Mouse (Mus musculus) megakaryocyte, embryonic 14.5 days (primary cell): ENCODE measurements around the gene Cyp2t4. TPM values are rescaled to one million over a fixed set of nuclear protein-coding genes. Genes with fewer than 3 reads are reported as not detected.

Experiments
- H3K27me3 ChIP-seq: replicated peaks from 2 replicates; pipeline ENCODE3; 2012; ENCODE audit warnings: inconsistent platforms
- H3K36me3 ChIP-seq: replicated peaks from 2 replicates; pipeline ENCODE3; 2012; ENCODE audit warnings: low read length, inconsistent platforms, mixed read lengths
- H3K4me1 ChIP-seq: 2 replicates; pipeline ENCODE4 v1.6.1; 2012; ENCODE audit warnings: inconsistent platforms
- H3K4me3 ChIP-seq: replicated peaks from 2 replicates; pipeline ENCODE3; 2012; ENCODE audit warnings: moderate library complexity, mild to moderate bottlenecking, inconsistent platforms
- H3K9me3 ChIP-seq: 2 replicates; pipeline ENCODE4 v1.6.1; 2012; ENCODE audit warnings: inconsistent platforms
- FLI1 ChIP-seq: IDR thresholded peaks from 2 replicates; pipeline ENCODE4 v1.6.1; 2012; ENCODE audit warnings: low read length, inconsistent platforms, mixed read lengths
- GATA1 ChIP-seq: IDR thresholded peaks from 3 replicates; pipeline ENCODE4 v1.6.1; 2012; ENCODE audit warnings: mixed read lengths, low read length, inconsistent platforms, borderline replicate concordance
- polyA plus RNA-seq: library from polyadenylated mRNA; stranded (reverse); fragments of >175 nt; gene quantifications from 2 replicates; pipeline ENCODE4 v1.2.3, GENCODE M21; 2012; ENCODE audit warnings: low replicate concordance; ENCODE audit not compliant: insufficient read depth

Cyp2t4 gene
- polyA plus RNA-seq, 1 experiment: not detected

- Histone ChIP-seq H3K27me3 (no peaks in the 10 kb centered on the region), H3K4me3 (peak within 1 kb of the TSS; percentile 97), H3K4me1 (peaks cover 68% of the 10 kb centered on the region), H3K36me3 (peaks cover 75% of the 10 kb centered on the region), H3K9me3 (no peaks in the 10 kb centered on the region)
- TF ChIP-seq FLI1: no peak
- no peak for TF ChIP-seq GATA1
Observed at GRCm38 (mm10) chr7:27166614-27167474, 13.3 kb downstream of the Cyp2t4 start, which contains the start of gene Egln2. Gene Egln2 (minus strand): TSS chr7:27166802.

GRCm38 (mm10) chr7:27167475-27168094 lies 14.1 kb downstream of the Cyp2t4 start:
- TF ChIP-seq GATA1: no peak
- no peak for TF ChIP-seq FLI1
- peaks cover 65% of the 10 kb centered on the region for H3K4me1 ChIP-seq

GRCm38 (mm10) chr7:27168371-27168770 lies 14.9 kb downstream of the Cyp2t4 start:
- peaks cover 63% of the 10 kb centered on the region for H3K4me1 ChIP-seq
- TF ChIP-seq FLI1 (no peak), GATA1 (no peak)

More at GRCm38 (mm10) chr7:27167475-27168094, 14.1 kb downstream of the Cyp2t4 start:
- Histone ChIP-seq H3K27me3 (no peaks in the 10 kb centered on the region), H3K36me3 (peaks cover 75% of the 10 kb centered on the region), H3K9me3 (no peaks in the 10 kb centered on the region), H3K4me3 (peak overlapping the region; percentile 97)

GRCm38 (mm10) chr7:27170981-27171380 lies 17.5 kb downstream of the Cyp2t4 start:
- no peak for TF ChIP-seq GATA1
- TF ChIP-seq FLI1: no peak
- Histone ChIP-seq H3K27me3 (no peaks in the 10 kb centered on the region), H3K9me3 (no peaks in the 10 kb centered on the region), H3K4me1 (peaks cover 62% of the 10 kb centered on the region), H3K36me3 (peaks cover 79% of the 10 kb centered on the region), H3K4me3 (no peak overlapping the region)

More at GRCm38 (mm10) chr7:27168371-27168770, 14.9 kb downstream of the Cyp2t4 start:
- Histone ChIP-seq H3K36me3 (peaks cover 75% of the 10 kb centered on the region), H3K27me3 (no peaks in the 10 kb centered on the region), H3K4me3 (no peak overlapping the region), H3K9me3 (no peaks in the 10 kb centered on the region)

GRCm38 (mm10) chr7:27174496-27174895 lies 21.0 kb downstream of the Cyp2t4 start:
- Histone ChIP-seq H3K36me3 (peaks cover 66% of the 10 kb centered on the region), H3K27me3 (no peaks in the 10 kb centered on the region), H3K9me3 (no peaks in the 10 kb centered on the region), H3K4me1 (peaks cover 69% of the 10 kb centered on the region), H3K4me3 (no peak overlapping the region)
- no peak for TF ChIP-seq FLI1
- no peak for TF ChIP-seq GATA1

GRCm38 (mm10) chr7:27174896-27175295 lies 21.4 kb downstream of the Cyp2t4 start:
- Histone ChIP-seq H3K9me3 (no peaks in the 10 kb centered on the region), H3K36me3 (peaks cover 62% of the 10 kb centered on the region), H3K4me3 (no peak overlapping the region), H3K27me3 (no peaks in the 10 kb centered on the region), H3K4me1 (peaks cover 73% of the 10 kb centered on the region)
- TF ChIP-seq FLI1 (no peak), GATA1 (no peak)

GRCm38 (mm10) chr7:27177942-27178323 lies 24.4 kb downstream of the Cyp2t4 start:
- Histone ChIP-seq H3K36me3 (peaks cover 32% of the 10 kb centered on the region), H3K4me1 (peaks cover 66% of the 10 kb centered on the region), H3K4me3 (peak overlapping the region; percentile 96), H3K27me3 (no peaks in the 10 kb centered on the region), H3K9me3 (no peaks in the 10 kb centered on the region)
- TF ChIP-seq GATA1 (no peak), FLI1 (no peak)

GRCm38 (mm10) chr7:27178324-27179216 lies 25.1 kb downstream of the Cyp2t4 start, which contains the start of gene Rab4b:
Gene Rab4b (minus strand): TSS chr7:27178896.
- Histone ChIP-seq H3K27me3 (no peaks in the 10 kb centered on the region), H3K4me3 (peak within 1 kb of the TSS; percentile 96), H3K9me3 (no peaks in the 10 kb centered on the region), H3K4me1 (peaks cover 64% of the 10 kb centered on the region), H3K36me3 (peaks cover 32% of the 10 kb centered on the region)
- TF ChIP-seq GATA1 (no peak), FLI1 (peak; percentile 20; the same call in 1 of the 2 replicates)
